ENCODE assay signal across 10 mouse cellular contexts in the genomic region with DNA sequence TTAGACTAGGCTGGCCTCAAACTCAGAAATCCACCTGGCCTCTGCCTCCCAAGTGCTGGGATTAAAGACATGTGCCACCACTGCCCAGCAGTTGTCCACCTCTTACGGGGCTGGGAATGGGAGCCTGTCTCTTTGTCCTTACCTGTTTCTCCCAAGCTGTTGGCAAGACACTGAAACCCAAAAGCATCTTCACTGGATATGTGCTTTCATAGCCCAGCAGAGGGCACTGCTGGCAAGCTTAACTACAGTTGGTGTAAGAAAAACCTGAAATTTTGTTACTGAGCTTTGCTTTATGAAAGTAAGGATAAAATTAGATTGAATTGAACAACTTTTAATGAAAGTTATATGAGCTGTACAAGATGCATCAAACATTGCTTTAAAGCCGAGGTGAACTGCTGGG. TPM values are rescaled to one million over a fixed set of nuclear protein-coding genes. Genes with fewer than 3 reads are reported as not detected.
DNase-seq lines count a peak whose midpoint lies in the region; ATAC-seq and TF ChIP-seq lines count a peak whose summit lies in the region.
"Had no signal": no experiment of that assay in that cellular context is flagged by ENCODE, and none has a peak within 500 bp of the region (broad histone marks: within the 10 kb centered on the region; RNA-seq: fewer than 3 reads in every experiment).

No protein-coding gene starts in this region.

- no peak overlapping the region for H3K27ac ChIP-seq in hindbrain, embryonic 11.5 days (ENCODE audit: low read depth, low read length)
- H3K27ac ChIP-seq in hindbrain, embryonic 16.5 days (ENCODE audit: low read depth, low read length), result no peak overlapping the region
- no peak overlapping the region for H3K27ac ChIP-seq in heart, postnatal 0 days (ENCODE audit: low read depth)
- H3K27ac ChIP-seq in left cerebral cortex, adult 2 months, result no peak overlapping the region
- H3K27ac ChIP-seq: embryonic facial prominence, embryonic 13.5 days had no signal

- H3K9ac ChIP-seq in hindbrain, embryonic 11.5 days (ENCODE audit: low read depth, low read length), result no peak overlapping the region
- H3K9ac ChIP-seq in hindbrain, embryonic 16.5 days (ENCODE audit: low read depth, low read length), result no peak overlapping the region
- no peak overlapping the region for H3K9ac ChIP-seq in heart, postnatal 0 days (replicated peaks; ENCODE audit: low read depth, low read length)
- H3K9ac ChIP-seq: embryonic facial prominence, embryonic 13.5 days had no signal

- no peak for TF ChIP-seq EP300 in heart, postnatal 0 days (IDR thresholded peaks at IDR 0.05; ENCODE audit: low read depth)

- intact Hi-C loops in left cerebral cortex, adult 2 months (cut with DNase I), result loop anchor here (1.0 to 5.0 kb wide), 2 partner anchors 102 to 204 kb away; a partner anchor contains a TSS

- H3K4me1 ChIP-seq in hindbrain, embryonic 11.5 days (replicated peaks; ENCODE audit: control insufficient read depth, insufficient read depth, low read length), result no peaks in the 10 kb centered on the region
- peaks cover 4% of the 10 kb centered on the region for H3K4me1 ChIP-seq in hindbrain, embryonic 16.5 days (ENCODE audit: control insufficient read depth, insufficient read depth, low read depth, low read length)
- no peaks in the 10 kb centered on the region for H3K4me1 ChIP-seq in heart, postnatal 0 days (ENCODE audit: control insufficient read depth, insufficient read depth)

- H3K9me3 ChIP-seq in hindbrain, embryonic 11.5 days (ENCODE audit: control insufficient read depth, low read length), result no peaks in the 10 kb centered on the region
- no peaks in the 10 kb centered on the region for H3K9me3 ChIP-seq in hindbrain, embryonic 16.5 days (ENCODE audit: control insufficient read depth, low read length)
- no peaks in the 10 kb centered on the region for H3K9me3 ChIP-seq in heart, postnatal 0 days (replicated peaks; ENCODE audit: control insufficient read depth, low read length)
- H3K9me3 ChIP-seq: embryonic facial prominence, embryonic 13.5 days had no signal

- H3K36me3 ChIP-seq in hindbrain, embryonic 11.5 days (ENCODE audit: control insufficient read depth, insufficient read depth, low read length), result peaks cover under 1% of the 10 kb centered on the region; the same call in 1 of the 2 replicates
- H3K36me3 ChIP-seq in hindbrain, embryonic 16.5 days (ENCODE audit: control insufficient read depth, insufficient read depth, low read length), result peaks cover 15% of the 10 kb centered on the region
- peaks cover 21% of the 10 kb centered on the region for H3K36me3 ChIP-seq in heart, postnatal 0 days (replicated peaks; ENCODE audit: control insufficient read depth, insufficient read depth, low read length)

- TF ChIP-seq CTCF in heart, postnatal 0 days (IDR thresholded peaks at IDR 0.05; ENCODE audit: low read depth), result peak; percentile 80
- TF ChIP-seq CTCF in left cerebral cortex, adult 2 months (IDR thresholded peaks at IDR 0.05), result peak; percentile 84

- no peaks in the 10 kb centered on the region for H3K27me3 ChIP-seq in hindbrain, embryonic 11.5 days (ENCODE audit: control insufficient read depth, insufficient read depth, low read length)
- H3K27me3 ChIP-seq in hindbrain, embryonic 16.5 days (replicated peaks; ENCODE audit: control insufficient read depth, insufficient read depth, low read length), result no peaks in the 10 kb centered on the region
- H3K27me3 ChIP-seq in heart, postnatal 0 days (ENCODE audit: control insufficient read depth, insufficient read depth, low read length), result no peaks in the 10 kb centered on the region
- H3K27me3 ChIP-seq: embryonic facial prominence, embryonic 13.5 days had no signal

- ATAC-seq in hindbrain, embryonic 11.5 days (ENCODE audit: low FRiP score), result no peak
- no peak for ATAC-seq in hindbrain, embryonic 16.5 days
- no peak for ATAC-seq in heart, postnatal 0 days (ENCODE audit: insufficient read depth, low read depth)

- DNase-seq in hindbrain, embryonic 11.5 days (ENCODE audit: low spot score), result peak; percentile 71
- peak; percentile 67 for DNase-seq in ES-CJ7 (ENCODE audit: low read depth, low spot score)
- peak; percentile 66 for DNase-seq in c-Kit-positive CD71-positive TER-119-negative erythroid progenitor cells, embryonic 14.5 days (ENCODE audit: low read depth)
- DNase-seq in heart, postnatal 0 days (ENCODE audit: low spot score), result peak; percentile 64
- DNase-seq in left cerebral cortex, adult 2 months (ENCODE audit: extremely low spot score in 1 of 2, low spot score in 2 of 2), result peak; percentile 49 to 53
- DNase-seq in naive thymus-derived CD4-positive, alpha-beta T cell, adult 2 months (ENCODE audit: low read depth), result peak; percentile 83
- peak; percentile 69 for DNase-seq in urinary bladder, postnatal 14 days (ENCODE audit: low spot score)

- 32% methylated on average over 2 of the region's 2 CpGs for WGBS in hindbrain, embryonic 11.5 days
- 35% methylated on average over 2 of the region's 2 CpGs for WGBS in hindbrain, embryonic 16.5 days
- WGBS in heart, postnatal 0 days, result 20% methylated on average over 2 of the region's 2 CpGs

- H3K4me3 ChIP-seq in hindbrain, embryonic 11.5 days (ENCODE audit: low read depth, low read length), result no peak overlapping the region
- no peak overlapping the region for H3K4me3 ChIP-seq in hindbrain, embryonic 16.5 days (ENCODE audit: low read length)
- H3K4me3 ChIP-seq in heart, postnatal 0 days (ENCODE audit: low read depth, low read length), result no peak overlapping the region
- H3K4me3 ChIP-seq in left cerebral cortex, adult 2 months, result no peak overlapping the region
- H3K4me3 ChIP-seq: embryonic facial prominence, embryonic 13.5 days had no signal

- no peak overlapping the region for H3K4me2 ChIP-seq in hindbrain, embryonic 11.5 days (replicated peaks; ENCODE audit: low read depth, low read length)
- H3K4me2 ChIP-seq in hindbrain, embryonic 16.5 days (ENCODE audit: low read length), result no peak overlapping the region
- no peak overlapping the region for H3K4me2 ChIP-seq in heart, postnatal 0 days (ENCODE audit: low read depth, low read length)
- H3K4me2 ChIP-seq: embryonic facial prominence, embryonic 13.5 days had no signal

RNA-seq across cellular contexts. Expression of a gene that starts 4.5 kb away (rescaled TPM):
- polyA plus RNA-seq in hindbrain, embryonic 11.5 days (2014; fragmentation: Nextera tagmentation; extraction: Ambion mirVana), result 28.6 and 30.2 TPM in 2 replicates
- 13.2 and 18.2 TPM in 2 replicates for polyA plus RNA-seq in hindbrain, embryonic 16.5 days (2015; fragmentation: Nextera tagmentation; extraction: Ambion mirVana)
- total RNA-seq in heart, postnatal 0 days (2014; rRNA removed; ENCODE audit: low replicate concordance), result 69.3 and 83.2 TPM in 2 replicates
- 12.7 and 14.5 TPM in 2 replicates for polyA plus RNA-seq in heart, postnatal 0 days (2015; fragmentation: Nextera tagmentation; extraction: Ambion mirVana)
- total RNA-seq in left cerebral cortex, adult 2 months (2021), result 10 to 100 TPM; 41.0 to 43.2 TPM

RNA-seq across cellular contexts. Expression of a gene that starts 13.2 kb away (rescaled TPM):
- polyA plus RNA-seq in hindbrain, embryonic 11.5 days (2014; fragmentation: Nextera tagmentation; extraction: Ambion mirVana), result 50.8 and 56.6 TPM in 2 replicates
- polyA plus RNA-seq in hindbrain, embryonic 16.5 days (2015; fragmentation: Nextera tagmentation; extraction: Ambion mirVana), result 38.2 and 38.9 TPM in 2 replicates
- 22.0 and 39.8 TPM in 2 replicates for total RNA-seq in heart, postnatal 0 days (2014; rRNA removed; ENCODE audit: low replicate concordance)
- polyA plus RNA-seq in heart, postnatal 0 days (2015; fragmentation: Nextera tagmentation; extraction: Ambion mirVana), result 17.9 and 19.9 TPM in 2 replicates
- 10 to 100 TPM; 21.3 to 22.8 TPM for total RNA-seq in left cerebral cortex, adult 2 months (2021)

RNA-seq across cellular contexts. Expression of a gene that starts 43.8 kb away (rescaled TPM):
- 4.0 and 6.7 TPM in 2 replicates for polyA plus RNA-seq in hindbrain, embryonic 11.5 days (2014; fragmentation: Nextera tagmentation; extraction: Ambion mirVana)
- 0.20 and 0.34 TPM in 2 replicates for polyA plus RNA-seq in hindbrain, embryonic 16.5 days (2015; fragmentation: Nextera tagmentation; extraction: Ambion mirVana)
- total RNA-seq in heart, postnatal 0 days (2014; rRNA removed; ENCODE audit: low replicate concordance), result not detected in 2 replicates
- polyA plus RNA-seq in heart, postnatal 0 days (2015; fragmentation: Nextera tagmentation; extraction: Ambion mirVana), result not detected in 2 replicates
- total RNA-seq in left cerebral cortex, adult 2 months (2021), result under 1 TPM; 0.14 to 0.72 TPM
- polyA plus RNA-seq: lung, embryonic 16.5 days had no signal
